Mouse (Mus musculus): ENCODE measurements around the gene C2cd2l.
"Not testable (repeated sequence)": the region's sequence is repeated elsewhere in the genome, so short reads cannot be mapped to it uniquely, and the experiment has no call there.

Gene C2cd2l

DNA sequence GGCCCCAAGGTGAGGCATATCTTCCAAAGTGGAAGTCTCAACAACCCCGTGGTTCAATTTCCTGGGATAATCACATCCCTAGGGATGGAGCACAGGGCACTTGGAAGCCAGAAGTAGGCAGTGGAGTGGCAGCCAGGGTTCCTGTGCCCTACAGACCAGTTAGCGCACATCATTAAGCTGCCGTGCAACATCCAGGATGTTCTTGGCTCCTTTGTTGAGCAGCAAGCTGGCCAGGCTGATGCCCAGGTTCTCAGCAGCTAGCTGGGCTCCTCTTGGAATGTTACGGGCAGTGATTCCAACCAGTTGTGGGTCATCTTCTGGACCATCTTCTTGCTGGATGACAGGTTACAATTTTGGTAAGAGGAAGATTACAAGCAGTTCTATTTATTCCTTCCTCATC, 16.4 kb upstream of the C2cd2l start:
- peak in 1 of 2 experiments; percentile 15 for DNase-seq (ENCODE audit: low spot score in 2 of 2)

- DNase-seq (ENCODE audit: low spot score in 2 of 2) = no peak
These were observed 16.0 kb upstream of the C2cd2l start for GRCm38 (mm10) chr9:44336093-44336406.

DNA sequence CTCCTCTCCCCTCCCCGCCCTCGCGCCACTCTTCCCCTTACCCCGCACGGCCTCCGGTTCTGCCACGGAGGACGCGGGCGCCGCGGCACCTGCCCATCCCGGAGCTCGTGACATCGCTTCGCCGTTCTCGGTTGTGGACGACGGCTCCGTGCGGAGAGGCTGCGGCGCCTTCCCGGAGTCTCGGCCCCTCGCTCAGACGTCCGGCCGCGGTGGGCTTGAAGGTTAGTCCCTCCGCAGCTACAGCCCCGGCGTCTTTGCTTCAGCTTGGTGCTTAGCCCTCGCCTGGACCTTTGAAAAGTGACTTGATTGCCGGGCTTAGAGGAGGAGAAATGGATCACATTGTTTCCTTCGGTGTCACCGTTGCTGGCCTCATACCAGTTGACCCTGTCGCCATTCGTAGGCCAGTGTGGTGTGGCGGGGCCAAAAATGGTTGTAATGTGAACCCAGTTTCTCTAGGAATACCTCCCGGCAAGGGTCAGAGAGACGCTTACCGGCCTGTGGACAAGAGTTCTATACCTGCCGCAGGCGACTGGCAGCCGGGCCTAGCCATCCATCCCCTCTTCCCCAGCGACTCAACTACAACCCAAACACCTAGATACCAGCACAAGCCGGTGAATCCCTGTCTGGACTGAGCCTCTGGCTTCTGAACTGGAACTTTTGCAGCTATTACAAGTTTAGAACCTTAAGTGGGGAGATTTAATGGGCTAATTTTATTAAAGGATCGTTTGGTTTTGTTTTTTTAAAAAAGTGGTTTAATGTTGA, 15.4 kb upstream of the C2cd2l start:
- peak; percentile 43 to 52 for DNase-seq (ENCODE audit: low spot score in 2 of 2)

DNA sequence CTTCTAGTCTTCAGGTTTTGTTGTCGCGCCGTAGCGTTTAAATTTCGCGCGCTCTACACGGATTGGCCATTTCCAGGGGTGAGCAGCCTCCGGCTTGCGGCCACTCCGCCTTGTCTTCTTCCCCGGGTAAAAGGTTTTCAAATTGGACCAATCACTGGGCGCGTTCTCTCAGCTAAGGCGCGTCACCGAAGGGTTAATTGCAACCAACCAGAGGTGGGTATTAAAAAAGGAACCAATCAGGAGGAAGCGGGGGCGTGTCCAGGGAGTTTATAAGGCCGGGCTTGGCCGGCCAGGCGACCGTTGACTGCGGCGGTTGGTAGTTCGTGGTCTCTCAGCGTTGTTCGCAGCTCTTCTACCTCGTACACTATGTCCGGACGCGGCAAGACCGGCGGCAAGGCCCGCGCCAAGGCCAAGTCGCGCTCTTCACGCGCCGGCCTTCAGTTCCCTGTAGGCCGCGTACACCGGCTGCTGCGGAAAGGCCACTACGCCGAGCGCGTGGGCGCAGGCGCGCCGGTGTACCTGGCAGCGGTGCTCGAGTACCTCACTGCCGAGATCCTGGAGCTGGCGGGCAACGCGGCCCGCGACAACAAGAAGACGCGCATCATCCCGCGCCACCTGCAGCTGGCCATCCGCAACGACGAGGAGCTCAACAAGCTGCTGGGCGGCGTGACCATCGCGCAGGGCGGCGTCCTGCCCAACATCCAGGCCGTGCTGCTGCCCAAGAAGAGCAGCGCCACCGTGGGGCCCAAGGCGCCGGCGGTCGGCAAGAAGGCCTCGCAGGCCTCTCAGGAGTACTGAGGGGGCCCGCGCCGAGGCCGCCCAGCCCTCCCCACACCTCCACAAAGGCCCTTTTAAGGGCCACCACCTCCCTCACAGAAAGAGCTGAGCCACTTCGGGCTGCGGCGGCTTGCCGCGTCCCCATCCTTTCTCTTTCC, 14.6 kb upstream of the C2cd2l start, which contains the start of gene H2afx:
Gene H2afx, plus strand, starts transcription at position 299 of the 935 bp plus-strand sequence.
- peak; percentile 97 for DNase-seq (ENCODE audit: low spot score in 2 of 2)

DNA sequence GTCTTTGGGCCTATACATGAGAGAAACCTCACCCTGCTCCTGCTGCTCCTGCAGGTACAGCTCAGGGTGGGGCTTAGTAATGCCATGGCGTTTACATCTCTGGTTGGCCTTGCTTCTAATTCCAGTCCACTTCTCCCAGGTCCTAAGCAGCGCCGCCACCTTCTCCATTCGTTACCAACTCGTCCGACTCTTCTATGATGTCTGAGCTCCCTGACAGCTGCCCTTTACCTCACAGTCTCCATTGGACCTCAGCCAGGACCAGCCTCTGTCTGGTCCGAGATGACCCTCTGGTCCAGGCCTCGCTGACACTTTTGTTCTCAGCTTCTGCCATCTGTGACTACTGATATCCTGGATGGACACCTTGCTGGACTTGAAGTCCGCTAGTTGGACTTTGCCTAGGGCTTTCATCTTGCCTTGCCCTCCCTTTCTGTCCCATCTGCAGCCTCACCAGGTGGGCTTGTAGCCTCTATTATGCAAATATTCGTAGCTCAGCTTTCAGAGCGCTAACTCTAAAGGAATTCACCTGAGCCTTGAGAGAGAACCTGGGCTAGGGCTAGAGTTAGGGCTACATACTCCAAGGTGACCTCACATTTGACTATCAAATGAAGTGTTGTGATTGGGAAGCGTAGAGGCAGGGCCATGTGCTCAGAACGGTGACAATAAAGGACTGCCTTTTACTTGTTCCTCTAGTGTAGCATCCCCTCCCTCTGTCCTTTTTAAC, 13.0 kb upstream of the C2cd2l start:
- no peak for DNase-seq (ENCODE audit: low spot score in 2 of 2)

DNA sequence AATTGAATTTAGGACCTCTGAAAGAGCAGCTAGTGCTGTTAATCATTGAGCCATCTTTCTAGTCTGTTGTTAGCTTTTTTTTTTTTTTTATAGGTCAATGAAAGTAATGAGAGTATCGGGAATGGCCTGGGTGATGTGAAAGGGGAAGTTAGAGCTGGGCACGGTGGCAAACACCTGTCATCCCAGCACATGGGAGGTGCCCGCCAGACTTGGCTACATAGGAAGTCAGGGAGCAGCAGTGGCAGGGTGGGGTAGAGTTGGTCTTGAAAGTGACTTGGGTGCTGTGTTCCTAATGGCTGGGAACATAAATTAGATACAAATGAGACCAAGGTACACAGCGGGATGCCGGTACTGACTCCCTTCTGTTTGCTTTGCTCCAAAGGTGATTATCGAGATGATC, 10.7 kb upstream of the C2cd2l start:
- no peak for DNase-seq (ENCODE audit: low spot score in 2 of 2)

GRCm38 (mm10) chr9:44327926-44328325, 7.8 kb upstream of the C2cd2l start:
- no peak for DNase-seq (ENCODE audit: low spot score in 2 of 2)

DNA sequence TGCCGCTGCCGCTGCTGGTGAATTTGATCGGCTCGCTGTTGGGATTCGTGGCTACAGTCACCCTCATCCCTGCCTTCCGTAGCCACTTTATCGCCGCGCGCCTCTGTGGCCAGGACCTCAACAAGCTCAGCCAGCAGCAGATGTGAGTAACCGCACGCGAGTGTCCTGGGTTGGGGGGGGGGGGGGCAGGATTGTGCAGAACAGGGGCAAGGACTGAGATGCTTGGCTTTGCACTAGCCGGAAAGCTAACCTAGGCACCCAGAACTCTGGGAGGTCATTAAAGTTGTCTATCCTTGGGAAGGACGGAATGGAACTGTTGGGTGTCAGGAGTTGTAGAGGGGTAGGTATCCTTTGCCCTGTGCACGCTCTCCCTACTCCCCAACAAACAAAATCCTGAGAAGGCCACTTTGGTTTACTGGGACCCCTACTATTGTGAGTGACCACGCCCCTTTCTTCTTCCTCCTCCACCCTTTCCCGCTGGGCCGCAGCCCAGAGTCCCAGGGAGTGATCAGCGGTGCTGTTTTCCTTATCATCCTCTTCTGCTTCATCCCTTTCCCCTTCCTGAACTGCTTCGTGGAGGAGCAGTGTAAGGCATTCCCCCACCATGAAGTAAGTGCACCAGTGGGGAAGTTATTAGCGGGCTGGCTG, 7.1 kb upstream of the C2cd2l start:
- DNase-seq (ENCODE audit: low spot score in 2 of 2) = no peak

DNA sequence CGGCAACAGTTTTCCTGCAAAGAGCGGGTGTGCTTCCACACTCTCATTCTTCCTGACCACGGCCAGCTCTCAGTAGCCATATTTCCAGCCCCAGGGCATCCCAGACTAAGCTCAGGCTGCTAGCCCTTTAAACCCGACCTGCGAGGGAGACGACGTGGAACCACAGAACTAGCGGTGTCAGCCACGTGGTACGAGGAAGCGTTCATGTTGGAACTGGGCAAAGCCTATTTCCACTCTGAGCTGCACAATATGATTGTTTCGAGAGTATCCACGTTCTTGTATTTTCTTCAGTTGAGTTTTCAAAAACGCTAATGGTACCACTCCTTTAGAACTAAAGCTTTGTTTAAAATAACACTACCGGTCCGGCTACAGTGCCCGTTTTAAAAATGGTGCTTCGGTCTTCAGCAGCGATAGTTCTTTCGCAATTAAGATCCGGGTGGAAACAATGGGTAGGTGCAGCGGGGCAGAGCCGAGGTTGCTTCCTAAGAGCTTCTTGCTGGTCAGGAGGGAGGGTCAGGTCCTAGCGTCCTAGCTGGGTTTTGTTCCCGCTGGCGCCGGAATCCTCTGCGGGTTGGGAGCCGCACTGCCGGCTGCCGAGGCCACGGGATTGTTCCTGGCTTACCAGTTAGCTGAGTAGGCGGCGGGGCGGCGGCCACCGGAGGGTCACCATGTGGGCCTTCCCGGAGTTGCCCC, 6.4 kb upstream of the C2cd2l start:
- peak; percentile 44 to 59 for DNase-seq (ENCODE audit: low spot score in 2 of 2)

DNA sequence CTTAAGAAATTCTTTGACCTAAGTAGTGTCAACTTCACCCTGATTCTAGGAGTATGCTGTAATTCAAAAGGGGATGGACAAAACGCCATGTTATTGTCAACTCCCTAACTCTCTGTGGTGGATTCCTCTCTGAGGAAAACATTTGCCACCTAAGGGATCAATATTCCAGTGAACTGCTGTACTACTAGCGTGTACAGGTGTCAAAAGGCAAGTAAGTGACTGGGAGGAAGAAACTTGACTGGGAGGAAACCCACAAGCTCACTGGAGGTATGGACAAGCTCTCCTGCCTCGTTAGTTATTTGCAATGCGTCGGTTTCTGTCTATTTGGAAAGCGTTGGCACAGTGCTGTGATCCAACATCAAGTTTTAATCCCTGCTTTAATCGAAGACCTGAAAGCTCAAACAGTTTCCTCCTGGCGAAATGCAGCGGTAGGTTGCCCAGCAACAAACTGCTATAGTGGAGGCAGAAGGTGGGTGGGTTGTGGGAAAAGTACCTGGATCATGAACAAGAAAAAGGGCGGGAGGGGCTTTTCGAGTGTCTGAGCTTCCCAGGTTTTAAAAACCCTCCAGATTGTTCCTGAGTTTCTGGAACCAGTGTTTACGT, 5.8 kb upstream of the C2cd2l start, which contains the start of gene Dpagt1:
Gene Dpagt1, plus strand, starts transcription at position 252 of the 603 bp plus-strand sequence.
- no peak for DNase-seq (ENCODE audit: low spot score in 2 of 2)

DNA sequence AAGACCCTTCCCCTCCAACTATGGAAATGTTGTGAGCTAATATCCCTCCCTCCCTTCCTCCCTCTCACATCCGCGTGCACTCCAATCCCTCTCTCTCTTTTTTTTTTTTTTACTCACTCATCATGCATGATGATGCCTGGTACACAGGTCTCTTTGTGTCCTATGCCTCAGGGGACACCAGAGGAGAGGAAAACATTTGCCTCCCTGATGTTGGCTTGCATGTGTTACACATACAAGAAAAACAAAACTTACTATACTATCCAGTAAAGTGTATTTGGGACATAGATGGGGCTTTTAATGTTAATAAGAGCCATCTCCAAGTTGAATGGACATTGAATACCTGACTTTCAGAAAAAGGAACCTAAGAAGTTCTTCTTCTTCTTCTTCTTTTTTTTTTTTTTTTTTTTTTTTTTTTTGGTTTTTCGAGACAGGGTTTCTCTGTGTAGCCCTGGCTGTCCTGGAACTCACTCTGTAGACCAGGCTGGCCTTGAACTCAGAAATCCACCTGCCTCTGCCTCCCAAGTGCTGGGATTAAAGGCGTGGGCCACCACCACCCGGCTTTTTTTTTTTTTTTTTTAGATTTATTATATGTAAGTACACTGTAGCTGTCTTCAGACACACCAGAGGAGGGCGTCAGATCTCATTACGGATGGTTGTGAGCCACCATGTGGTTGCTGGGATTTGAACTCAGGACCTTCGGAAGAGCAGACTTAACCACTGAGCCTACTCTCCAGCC, 5.1 kb upstream of the C2cd2l start:
- DNase-seq (ENCODE audit: low spot score in 2 of 2) = not testable (repeated sequence)

DNA sequence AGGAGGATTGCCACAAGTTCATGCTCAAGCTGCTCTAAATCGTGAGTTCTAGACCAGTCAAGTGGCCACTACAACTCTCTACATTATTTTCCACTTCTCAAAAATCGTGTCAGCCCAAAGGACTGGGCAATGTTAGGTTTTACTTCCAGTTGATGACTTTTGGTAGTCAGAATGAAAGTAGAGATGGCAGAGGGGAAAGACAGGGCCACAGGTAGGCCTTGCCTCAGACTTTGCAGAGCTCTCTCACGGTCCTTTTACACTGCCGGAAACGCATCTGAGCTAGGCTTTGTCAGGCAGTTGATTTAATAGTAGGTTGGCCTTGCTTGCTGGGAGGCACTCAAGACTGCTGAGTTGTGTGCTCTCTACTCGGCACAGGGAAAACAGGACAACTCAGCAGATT, 4.1 kb upstream of the C2cd2l start:
- DNase-seq (ENCODE audit: low spot score in 2 of 2) = no peak

- not testable (repeated sequence) for DNase-seq (ENCODE audit: low spot score in 2 of 2)
These were observed 3.6 kb upstream of the C2cd2l start for GRCm38 (mm10) chr9:44323656-44324055.

- no peak for DNase-seq (ENCODE audit: low spot score in 2 of 2)
These were observed 681 bp upstream of the C2cd2l start for GRCm38 (mm10) chr9:44320799-44321133.

DNA sequence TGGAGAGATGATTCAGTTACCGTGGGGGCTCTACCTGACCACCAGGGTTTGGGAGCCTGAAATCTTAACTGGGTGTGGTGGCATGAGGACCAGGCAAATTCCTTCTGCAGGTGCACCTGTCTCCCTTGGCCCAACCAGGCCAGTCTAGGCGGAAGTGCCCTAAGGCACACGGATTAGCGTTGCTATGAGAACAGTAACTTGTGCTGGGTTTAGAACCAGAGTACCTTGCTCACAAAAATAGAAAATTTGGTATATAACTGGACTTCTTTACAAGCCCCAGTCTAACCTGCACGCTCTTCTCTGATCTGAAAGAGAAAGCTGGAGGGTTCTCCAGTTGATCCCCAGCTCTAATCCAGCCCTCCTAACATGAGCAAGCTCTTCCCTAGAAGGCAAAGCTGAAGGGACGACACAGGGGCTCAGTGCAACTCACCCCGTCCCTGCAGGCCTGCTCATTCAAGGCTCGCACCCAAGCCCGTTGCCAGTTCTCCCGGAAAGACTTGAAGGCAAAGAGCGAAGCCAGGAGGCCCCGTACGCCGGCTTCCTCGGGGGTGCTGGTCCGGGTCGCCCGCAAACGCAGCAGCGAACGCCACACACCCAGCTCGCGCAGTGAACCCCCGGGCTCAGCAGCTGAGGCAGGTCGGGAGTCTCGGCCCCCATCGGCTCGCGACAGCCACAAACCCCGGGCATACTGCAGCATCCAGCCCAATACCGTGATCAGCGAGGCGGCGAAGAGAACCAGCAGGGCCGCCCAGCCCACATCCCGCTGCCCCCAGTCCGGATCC, 789 bp downstream of the C2cd2l start:
- DNase-seq (ENCODE audit: low spot score in 2 of 2) = no peak

GRCm38 (mm10) chr9:44318826-44319095, 1.3 kb downstream of the C2cd2l start:
- no peak for DNase-seq (ENCODE audit: low spot score in 2 of 2)

DNA sequence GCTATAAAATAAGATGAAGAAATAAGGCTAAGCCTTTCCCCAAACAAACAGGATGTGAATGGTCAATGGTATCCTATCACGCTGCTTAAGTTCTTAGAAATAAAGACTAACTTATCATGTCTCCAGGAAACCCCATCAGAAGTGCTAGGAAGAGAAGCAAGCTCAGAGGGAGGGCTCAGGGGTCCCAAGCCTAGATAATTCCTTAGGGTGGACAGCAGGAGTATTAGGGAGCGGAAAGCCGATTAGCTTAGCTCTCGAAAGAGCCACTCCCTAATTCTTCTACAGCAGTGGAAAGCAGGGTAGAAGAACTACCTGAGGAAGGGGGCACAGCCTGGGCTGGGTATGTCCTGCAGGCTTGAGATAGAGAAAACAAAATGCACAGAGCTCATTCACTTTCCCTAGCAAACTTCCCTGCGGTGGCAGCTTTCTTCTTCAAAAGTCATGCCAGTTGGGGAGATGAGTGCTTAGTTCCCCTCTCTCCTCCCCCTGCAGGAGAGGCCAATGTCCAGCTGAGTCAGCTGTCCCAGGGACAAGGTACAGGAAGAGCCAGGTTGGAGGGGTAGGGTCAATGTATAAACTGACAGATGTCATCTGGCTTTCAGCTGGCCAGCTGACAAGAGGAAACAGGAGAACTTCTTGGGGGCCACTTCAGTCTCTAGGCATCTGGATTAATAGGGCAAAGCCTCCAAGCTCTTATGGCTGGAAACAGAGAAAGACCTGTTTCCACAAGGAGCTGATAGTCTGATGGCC, 1.8 kb downstream of the C2cd2l start:
- DNase-seq (ENCODE audit: low spot score in 2 of 2) = no peak

- DNase-seq (ENCODE audit: low spot score in 2 of 2) = no peak
These were observed 2.6 kb downstream of the C2cd2l start for GRCm38 (mm10) chr9:44317452-44317851.

- DNase-seq (ENCODE audit: low spot score in 2 of 2) = no peak
These were observed 5.2 kb downstream of the C2cd2l start for GRCm38 (mm10) chr9:44314910-44315309.

Data from spleen, postnatal 14 days (tissue).